Comparison of ENCODE assay signal across 8 mouse cellular contexts in genomic region chr4:133014088-133014487, GRCm38 (mm10). TPM values are rescaled to one million over a fixed set of nuclear protein-coding genes. Genes with fewer than 3 reads are reported as not detected.
DNase-seq lines count a peak whose midpoint lies in the region; ATAC-seq lines count a peak whose summit lies in the region.

No protein-coding gene starts in this region.

- H3K4me3 ChIP-seq in intestine, embryonic 16.5 days (ENCODE audit: low read length) = peak overlapping the region; percentile 87; the same call in 1 of the 2 replicates
- H3K4me3 ChIP-seq in stomach, embryonic 15.5 days (replicated peaks) = peak overlapping the region; percentile 4; the same call in 1 of the 2 replicates

- H3K9ac ChIP-seq in intestine, embryonic 16.5 days (ENCODE audit: low read depth, low read length) = no peak overlapping the region; the same call in 1 of the 2 replicates
- H3K9ac ChIP-seq in stomach, embryonic 15.5 days = no peak overlapping the region

- WGBS in intestine, embryonic 16.5 days = 32% methylated on average over 5 of the region's 5 CpGs
- 23% methylated on average over 5 of the region's 5 CpGs for WGBS in stomach, embryonic 15.5 days

- H3K4me1 ChIP-seq in intestine, embryonic 16.5 days (ENCODE audit: control insufficient read depth, insufficient read depth, low read length) = peaks cover 56% of the 10 kb centered on the region
- peaks cover 61% of the 10 kb centered on the region for H3K4me1 ChIP-seq in stomach, embryonic 15.5 days

- no peaks in the 10 kb centered on the region for H3K9me3 ChIP-seq in intestine, embryonic 16.5 days (ENCODE audit: control insufficient read depth, low read length)
- no peaks in the 10 kb centered on the region for H3K9me3 ChIP-seq in stomach, embryonic 15.5 days

- H3K27me3 ChIP-seq in intestine, embryonic 16.5 days (replicated peaks; ENCODE audit: control insufficient read depth, insufficient read depth, low read length) = peaks cover 7% of the 10 kb centered on the region; the same call in 1 of the 2 replicates
- peaks cover 7% of the 10 kb centered on the region; the same call in 1 of the 2 replicates for H3K27me3 ChIP-seq in stomach, embryonic 15.5 days (replicated peaks)

- peak overlapping the region; percentile 78 for H3K4me2 ChIP-seq in intestine, embryonic 16.5 days (ENCODE audit: low read depth, low read length)
- peak overlapping the region; percentile 88 for H3K4me2 ChIP-seq in stomach, embryonic 15.5 days

- H3K36me3 ChIP-seq in intestine, embryonic 16.5 days (ENCODE audit: control insufficient read depth, insufficient read depth, low read length) = no peaks in the 10 kb centered on the region
- H3K36me3 ChIP-seq in stomach, embryonic 15.5 days = no peaks in the 10 kb centered on the region

- DNase-seq in embryo, embryonic 10 days (ENCODE audit: low spot score) = peak; percentile 4
- no peak for DNase-seq in embryo, embryonic 11 days
- DNase-seq in urinary bladder, adult 2 months (ENCODE audit: low spot score) = peak; percentile 28
- DNase-seq in urinary bladder, postnatal 36 days (ENCODE audit: low spot score in 2 of 2) = no peak
- DNase-seq in adipocyte (ENCODE audit: low spot score) = no peak
- DNase-seq in ovary, postnatal 14 days (ENCODE audit: low spot score) = no peak

- no peak for ATAC-seq in intestine, embryonic 16.5 days
- no peak for ATAC-seq in stomach, embryonic 15.5 days (ENCODE audit: insufficient read depth, low FRiP score, low read depth)

- H3K27ac ChIP-seq in intestine, embryonic 16.5 days (ENCODE audit: low read length) = peak overlapping the region; percentile 7; the same call in 1 of the 2 replicates
- peak overlapping the region; percentile 97 for H3K27ac ChIP-seq in stomach, embryonic 15.5 days

RNA-seq across cellular contexts. Expression of gene Ahdc1, which starts 3.0 kb away (rescaled TPM):
- polyA plus RNA-seq in urinary bladder, adult 2 months (2012; rRNA removed) = 5.3 and 13.3 TPM in 2 replicates
- polyA plus RNA-seq in intestine, embryonic 16.5 days (2015; fragmentation: Nextera tagmentation; extraction: Ambion mirVana) = 5.3 and 5.7 TPM in 2 replicates
- 8.2 and 9.3 TPM in 2 replicates for polyA plus RNA-seq in stomach, embryonic 15.5 days (2015; fragmentation: Nextera tagmentation; extraction: Ambion mirVana)

RNA-seq across cellular contexts. Expression of gene Fgr, which starts 40.2 kb away (rescaled TPM):
- 1.3 and 1.8 TPM in 2 replicates for polyA plus RNA-seq in urinary bladder, adult 2 months (2012; rRNA removed)
- 3.1 and 3.5 TPM in 2 replicates for polyA plus RNA-seq in intestine, embryonic 16.5 days (2015; fragmentation: Nextera tagmentation; extraction: Ambion mirVana)
- 1.6 TPM in 2 replicates for polyA plus RNA-seq in stomach, embryonic 15.5 days (2015; fragmentation: Nextera tagmentation; extraction: Ambion mirVana)

Comparison
In these comparisons a context has a peak if more than half of its experiments do, and no peak if none do; other contexts are left out.
1. DNase-seq: peak in embryo, embryonic 10 days (single experiment) and urinary bladder, adult 2 months (single experiment); none in embryo, embryonic 11 days (single experiment), urinary bladder, postnatal 36 days (0 of 2), adipocyte (single experiment) and ovary, postnatal 14 days (single experiment).